Mouse (Mus musculus) olfactory bulb, adult 2 months (tissue): ENCODE data around the gene Gm20661.

Experiments
- CTCF ChIP-seq: fragments of 200-500 bp; IDR thresholded peaks from 2 replicates; pipeline ENCODE4 v1.5.1; 2012; ENCODE audit warnings: low read depth, mild to moderate bottlenecking, low read length, moderate library complexity; ENCODE audit not compliant: insufficient read depth
- POLR2A ChIP-seq: fragments of 200-500 bp; IDR thresholded peaks from 2 replicates; pipeline ENCODE4 v1.6.1; 2012; ENCODE audit warnings: mild to moderate bottlenecking, low read depth, low read length, moderate library complexity; ENCODE audit not compliant: insufficient read depth

GRCm38 (mm10) chr9:107966676-107967075 lies 16.2 kb upstream of the Gm20661 start:
- TF ChIP-seq CTCF (no peak), POLR2A (no peak)
